Mouse (Mus musculus) hindbrain, embryonic 10.5 days (tissue): Measurements from ENCODE around the gene Med13. TPM values are rescaled to one million over a fixed set of nuclear protein-coding genes. Genes with fewer than 3 reads are reported as not detected.

Source experiments
- DNase-seq: peaks from one replicate; pipeline ENCODE4 v3.0.0-alpha.2; 2017; ENCODE audit warnings: low spot score
- H3K27ac ChIP-seq: fragments of 300-500 bp; sonication (generic); 2 replicates; pipeline ENCODE4 v1.5.1; 2016; ENCODE audit warnings: mild to moderate bottlenecking, moderate library complexity
- H3K27me3 ChIP-seq: fragments of 300-500 bp; sonication (generic); 2 replicates; pipeline ENCODE4 v1.6.1; 2016; ENCODE audit warnings: mild to moderate bottlenecking; ENCODE audit not compliant: poor library complexity, insufficient read depth, severe bottlenecking
- H3K36me3 ChIP-seq: fragments of 300-500 bp; sonication (generic); 2 replicates; pipeline ENCODE4 v1.6.1; 2016; ENCODE audit warnings: mild to moderate bottlenecking, moderate library complexity
- H3K4me1 ChIP-seq: fragments of 300-500 bp; sonication (generic); replicated peaks from 2 replicates; pipeline ENCODE4 v1.6.1; 2016; ENCODE audit warnings: mild to moderate bottlenecking
- H3K4me3 ChIP-seq: fragments of 300-500 bp; sonication (generic); 2 replicates; pipeline ENCODE4 v1.5.1; 2016; ENCODE audit warnings: mild to moderate bottlenecking, moderate library complexity
- H3K9me3 ChIP-seq: fragments of 300-500 bp; sonication (generic); 2 replicates; pipeline ENCODE4 v1.6.1; 2016; ENCODE audit warnings: mild to moderate bottlenecking, moderate library complexity
- WGBS: fragments of 180-500 bp; shearing (Covaris S2); methylation state at CpG from one replicate; pipeline ENCODE4 v1.1.7; 2016; 5-methylcytosine and 5-hydroxymethylcytosine counted together
- polyA plus RNA-seq: library from polyadenylated mRNA; unstranded; fragments of >200 nt; fragmentation: Nextera tagmentation; extraction: Ambion mirVana; gene quantifications from 2 replicates; pipeline ENCODE4 v1.2.1, GENCODE M21; 2016

Med13 gene
- polyA plus RNA-seq, 1 experiment from 2014 or later: 5.9 TPM

DNA sequence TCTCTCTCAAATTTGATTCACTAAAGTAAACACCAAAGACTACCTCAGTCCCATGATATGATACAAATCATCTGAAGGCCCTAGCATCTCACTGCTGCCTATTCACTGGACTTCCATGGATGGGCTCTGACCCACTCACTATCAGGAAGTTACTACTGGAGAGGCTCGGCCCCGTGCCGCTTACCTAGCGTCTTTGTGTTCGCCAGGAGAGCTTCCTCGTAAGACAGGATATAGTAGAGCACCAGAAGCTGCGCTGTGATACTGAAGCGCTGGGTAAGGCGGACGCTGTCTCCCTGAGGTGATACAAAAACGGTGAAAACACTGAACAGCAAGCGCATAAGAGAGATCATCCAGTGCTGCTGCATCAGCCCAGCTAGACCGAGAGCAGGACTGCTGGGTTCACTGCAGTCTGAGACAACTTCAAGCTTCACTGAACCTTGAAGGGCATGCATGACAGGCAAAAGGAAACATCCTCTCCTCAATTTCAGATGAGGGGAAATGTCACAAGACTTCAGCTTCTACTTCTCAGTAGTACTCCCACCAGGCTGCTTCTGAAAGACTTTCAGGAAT lies 125.5 kb downstream of the Med13 start:
- Histone ChIP-seq H3K36me3 (peaks cover 94% of the 10 kb centered on the region), H3K27me3 (no peaks in the 10 kb centered on the region)
- 93% methylated on average over 13 of the region's 13 CpGs for WGBS

DNA sequence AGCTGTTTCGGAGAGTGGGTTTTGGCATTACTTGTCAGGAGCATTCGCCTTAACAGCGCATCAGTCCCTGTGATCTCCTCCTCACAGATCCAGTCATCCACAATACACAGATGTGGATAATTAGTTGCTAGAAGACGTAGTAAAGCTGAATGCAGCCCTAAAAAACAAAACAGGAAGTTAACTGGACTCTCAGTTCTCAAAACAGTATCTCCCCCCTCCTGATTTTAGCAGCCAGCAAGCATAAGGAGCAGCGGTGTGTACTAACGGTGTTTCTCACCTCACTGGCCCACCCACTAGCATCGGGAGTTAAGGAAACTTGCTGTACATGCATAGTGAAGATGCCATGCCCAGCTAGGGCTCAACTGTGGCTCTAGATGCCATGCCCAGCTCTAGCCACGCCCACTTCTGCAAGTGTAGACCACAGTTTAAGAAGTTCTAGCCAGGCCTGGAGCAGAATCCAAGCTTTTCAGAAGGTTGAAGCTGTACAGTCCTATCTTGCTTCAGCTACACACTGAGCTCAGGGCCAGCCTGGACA lies 130.7 kb downstream of the Med13 start:
- Histone ChIP-seq H3K4me1 (no peaks in the 10 kb centered on the region), H3K27me3 (no peaks in the 10 kb centered on the region), H3K9me3 (no peaks in the 10 kb centered on the region), H3K27ac (no peak overlapping the region), H3K4me3 (no peak overlapping the region), H3K36me3 (peaks cover 93% of the 10 kb centered on the region)
- DNase-seq: no peak
- WGBS: 89% methylated on average over 8 of the region's 8 CpGs

More for the DNA sequence above, 125.5 kb downstream of the Med13 start:
- Histone ChIP-seq H3K4me1 (no peaks in the 10 kb centered on the region), H3K27ac (no peak overlapping the region), H3K4me3 (no peak overlapping the region), H3K9me3 (no peaks in the 10 kb centered on the region)
- DNase-seq: no peak

DNA sequence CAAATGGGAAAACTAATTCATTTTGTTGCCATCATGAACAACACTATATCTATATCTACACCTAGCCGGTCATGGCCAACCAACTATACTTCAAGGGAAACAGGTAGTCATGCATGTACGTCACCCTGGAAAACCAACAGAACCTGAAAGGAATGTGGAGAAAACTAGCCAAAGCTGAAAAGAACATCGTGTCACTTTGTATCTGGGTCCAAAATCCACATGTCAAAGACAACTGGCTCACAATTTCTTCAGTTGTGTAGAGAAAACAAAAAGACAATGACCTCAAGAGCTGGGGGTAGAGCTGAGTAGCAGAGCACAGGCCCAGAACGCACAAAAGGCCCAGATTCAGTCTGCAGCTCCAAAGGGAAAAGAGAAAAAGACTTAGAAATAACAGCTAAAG lies 131.6 kb downstream of the Med13 start:
- no peaks in the 10 kb centered on the region for H3K27me3 ChIP-seq
- peaks cover 92% of the 10 kb centered on the region for H3K36me3 ChIP-seq
- 86% methylated on average over 4 of the region's 4 CpGs for WGBS

More for the DNA sequence above, 131.6 kb downstream of the Med13 start:
- no peak overlapping the region for H3K27ac ChIP-seq
- H3K4me3 ChIP-seq: no peak overlapping the region
- no peaks in the 10 kb centered on the region for H3K9me3 ChIP-seq
- H3K4me1 ChIP-seq: no peaks in the 10 kb centered on the region
- DNase-seq: no peak

Other genes starting within 250 kb of the Med13 start
- 8.7 and 12.4 TPM in 2 replicates for gene Brip1, start 156.4 kb downstream of the Med13 start, polyA plus RNA-seq
- 43.3 and 54.4 TPM in 2 replicates for gene Ints2, start 100.0 kb downstream of the Med13 start, polyA plus RNA-seq
- 19.7 and 25.1 TPM in 2 replicates for gene Rnft1, start 127.1 kb upstream of the Med13 start, polyA plus RNA-seq
- gene Rps6kb1, start 187.2 kb upstream of the Med13 start, polyA plus RNA-seq: 43.5 and 53.6 TPM in 2 replicates
- 12.7 and 12.8 TPM in 2 replicates for gene Tubd1, start 187.4 kb upstream of the Med13 start, polyA plus RNA-seq